Mouse (Mus musculus) liver, adult (tissue): ENCODE measurements around the gene Krt222.

Experiments
- GATA4 ChIP-seq: IDR thresholded peaks from 2 replicates; pipeline ENCODE4 v1.6.1; 2014; ENCODE audit warnings: mild to moderate bottlenecking, low read length; ENCODE audit not compliant: insufficient replicate concordance

Krt222 gene

DNA sequence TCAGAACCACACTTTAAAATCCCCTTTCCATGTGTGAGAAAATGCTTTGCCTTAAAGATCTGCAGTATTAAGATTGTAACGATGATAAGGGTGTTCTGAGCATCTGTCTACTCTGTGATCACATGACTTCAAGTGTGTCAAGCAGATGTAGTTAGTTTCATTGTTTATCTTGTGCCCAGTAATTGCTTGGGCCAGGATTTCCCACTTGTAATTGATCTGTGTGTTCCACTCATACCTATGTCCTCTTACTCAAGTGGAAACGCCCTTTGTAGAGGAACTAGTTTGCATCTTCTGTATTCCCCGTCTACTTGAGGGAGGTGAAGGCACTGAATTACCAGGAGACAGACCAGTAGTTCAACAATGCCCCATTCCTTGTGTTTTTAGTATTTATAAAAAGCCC is 6.8 kb upstream of the Krt222 start:
- TF ChIP-seq GATA4, result no peak

DNA sequence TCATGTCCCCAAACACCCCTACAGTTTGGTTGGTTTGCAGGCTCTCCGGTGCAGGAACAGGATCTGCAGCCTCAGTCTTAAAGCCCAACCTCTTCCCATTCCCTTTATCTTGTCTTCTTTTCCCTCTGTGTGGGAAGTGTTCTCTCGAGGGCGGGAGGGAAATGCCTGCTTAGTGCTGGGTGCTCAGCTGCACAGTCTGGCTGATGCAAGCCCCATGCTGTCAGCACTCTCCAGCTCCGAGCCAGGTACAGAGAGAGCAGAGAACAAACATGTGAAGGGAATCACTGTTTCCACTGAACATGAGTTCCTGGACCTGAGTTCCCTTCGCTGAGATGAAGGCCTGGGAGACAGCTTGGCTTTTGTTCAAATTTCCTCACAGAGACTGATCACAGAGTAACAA is 6.4 kb upstream of the Krt222 start:
- no peak for TF ChIP-seq GATA4

- no peak for TF ChIP-seq GATA4
These were observed 5.2 kb upstream of the Krt222 start for GRCm38 (mm10) chr11:99249115-99249514.

- no peak for TF ChIP-seq GATA4
These were observed 4.0 kb upstream of the Krt222 start for GRCm38 (mm10) chr11:99247916-99248315.

- TF ChIP-seq GATA4, result no peak
These were observed 575 bp downstream of the Krt222 start for GRCm38 (mm10) chr11:99243200-99243819.

- no peak for TF ChIP-seq GATA4
These were observed 1.8 kb downstream of the Krt222 start for GRCm38 (mm10) chr11:99242056-99242455.

GRCm38 (mm10) chr11:99238468-99238867 is 5.4 kb downstream of the Krt222 start:
- no peak for TF ChIP-seq GATA4

DNA sequence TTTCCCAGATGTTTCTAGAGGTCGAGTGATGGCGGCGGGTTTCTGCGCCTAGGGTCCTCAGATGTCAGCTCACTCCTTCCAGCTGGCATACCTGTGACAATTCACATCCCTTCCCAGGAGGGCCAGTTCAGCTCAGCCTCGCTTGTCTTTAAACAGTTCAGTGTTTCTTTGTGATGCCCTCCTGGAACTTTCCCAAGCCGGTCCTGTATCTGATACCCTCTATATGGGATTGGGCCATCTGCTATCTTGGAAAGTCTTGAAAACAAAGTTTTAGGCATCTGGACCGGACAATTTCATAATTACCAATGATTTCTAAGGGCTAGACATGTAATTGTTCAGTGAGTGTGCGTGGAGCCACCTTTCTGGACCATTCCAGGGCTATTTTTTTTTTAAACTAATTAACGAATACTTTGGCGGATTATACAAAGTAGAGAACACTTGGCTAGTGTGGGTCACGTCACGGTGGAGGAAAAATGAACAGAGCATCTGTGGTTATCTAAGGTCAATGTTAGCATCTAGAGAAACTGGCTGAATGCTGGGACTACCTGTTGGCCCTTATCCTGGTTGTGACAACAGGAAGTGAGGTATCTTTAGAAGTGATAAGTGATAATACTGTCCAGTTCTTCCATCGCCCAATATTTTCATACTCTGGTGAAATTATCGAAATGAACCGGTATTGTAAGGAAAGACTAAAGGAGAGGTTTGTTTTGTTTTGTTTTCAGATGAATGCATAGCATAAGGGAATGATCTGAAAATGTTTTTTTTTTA is 12.7 kb downstream of the Krt222 start:
- no peak for TF ChIP-seq GATA4

DNA sequence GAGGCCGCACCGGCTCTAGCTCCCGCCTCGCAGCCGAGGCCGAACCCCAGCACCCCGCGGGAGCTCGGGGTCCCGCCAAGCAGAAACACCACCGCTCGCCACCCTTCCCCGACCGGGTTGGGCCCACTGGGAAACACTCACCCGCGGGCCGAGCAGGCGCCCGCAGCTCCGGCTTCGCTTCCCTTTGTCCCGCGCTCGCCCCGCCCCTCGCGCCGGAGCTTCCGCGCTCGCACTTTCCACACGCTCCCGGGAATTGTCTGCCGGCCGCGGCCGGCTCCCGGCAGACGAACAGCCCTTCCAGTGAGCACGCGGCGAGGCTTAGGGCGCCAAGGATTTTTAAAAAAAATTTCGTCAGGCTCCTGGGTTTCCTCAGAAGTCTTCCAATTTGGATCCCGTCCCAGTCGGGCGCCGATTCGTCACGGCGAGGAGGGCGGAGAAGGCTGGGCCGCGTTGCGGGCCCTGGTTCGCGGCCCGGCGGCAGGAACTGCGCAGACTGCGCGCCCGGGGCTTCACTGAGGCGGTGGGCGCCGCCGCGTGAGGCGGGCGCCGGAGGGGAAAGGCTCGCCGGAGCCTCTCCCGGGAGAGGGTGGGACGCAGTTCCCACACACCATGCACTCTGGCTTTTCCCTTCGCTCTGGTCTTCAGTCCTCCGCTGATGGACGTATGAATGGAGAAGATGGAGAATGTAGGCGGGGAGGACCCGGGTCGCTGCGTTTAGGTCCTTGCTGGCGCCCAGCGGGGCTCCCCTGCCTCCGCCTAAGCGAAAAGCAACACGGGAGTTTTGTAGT is 13.4 kb downstream of the Krt222 start, which contains the start of gene Smarce1:
Gene Smarce1, minus strand, starts transcription at position 757 of the 788 bp plus-strand sequence.
- no peak for TF ChIP-seq GATA4

- TF ChIP-seq GATA4, result no peak
These were observed 14.1 kb downstream of the Krt222 start for GRCm38 (mm10) chr11:99229641-99230260.

DNA sequence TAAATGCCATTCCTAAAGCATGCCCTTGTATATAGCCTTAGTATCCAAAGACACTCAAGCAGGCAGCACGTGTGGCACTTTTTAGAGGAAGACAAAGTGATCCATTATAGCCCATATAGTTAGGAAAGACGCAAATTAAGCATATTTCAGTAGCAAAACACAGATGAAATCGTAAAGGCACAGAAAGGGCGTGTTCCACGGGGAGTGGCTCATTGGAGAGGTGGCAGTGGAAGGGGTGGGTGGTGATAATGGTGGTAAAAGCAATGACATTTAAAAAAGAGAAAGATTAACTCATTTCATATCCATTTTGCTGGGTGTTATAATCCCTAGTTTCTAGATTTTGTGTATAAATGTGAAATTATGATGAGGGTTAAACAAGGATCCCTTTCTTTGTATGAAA is 17.6 kb downstream of the Krt222 start:
- no peak for TF ChIP-seq GATA4

GRCm38 (mm10) chr11:99223310-99223709 is 20.6 kb downstream of the Krt222 start:
- peak; percentile 56; the same call in 1 of the 2 replicates for TF ChIP-seq GATA4

- no peak for TF ChIP-seq GATA4
These were observed 22.1 kb downstream of the Krt222 start for GRCm38 (mm10) chr11:99221811-99222210.

DNA sequence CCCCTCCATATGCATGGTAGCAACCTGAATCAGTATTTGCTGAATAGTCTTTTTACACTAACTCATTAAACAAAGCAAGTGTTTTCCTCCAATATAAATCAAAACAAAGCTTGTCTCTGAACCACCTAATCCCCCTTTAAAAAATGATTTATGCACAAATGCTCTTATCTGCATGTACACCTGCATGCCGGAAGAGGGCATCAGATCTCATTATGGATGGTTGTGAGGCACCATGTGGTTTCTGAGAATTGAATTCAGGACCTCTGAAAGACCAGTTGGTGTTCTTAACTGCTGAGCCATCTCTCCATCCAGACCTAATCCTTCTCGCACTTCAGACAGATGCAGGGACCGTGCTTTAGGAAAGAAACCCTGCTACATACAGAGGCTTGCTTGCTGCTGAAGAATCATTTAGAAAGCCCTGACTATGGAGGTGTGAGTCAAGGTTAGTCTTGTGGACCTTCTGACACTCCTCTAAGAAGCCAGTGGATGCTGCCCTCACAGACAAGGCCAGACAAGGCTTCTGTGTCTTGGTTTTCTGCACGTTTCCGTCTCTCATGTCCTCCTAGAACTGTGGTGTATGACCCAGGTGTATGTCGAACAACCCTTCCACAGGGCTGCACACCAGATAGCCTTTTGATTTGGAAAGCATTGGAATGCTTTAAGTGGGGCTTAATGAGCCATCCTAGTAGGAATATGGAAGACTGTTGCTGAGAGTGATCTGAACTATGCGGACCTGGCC is 26.5 kb downstream of the Krt222 start:
- TF ChIP-seq GATA4, result no peak

GRCm38 (mm10) chr11:99216181-99216580 is 27.7 kb downstream of the Krt222 start:
- no peak for TF ChIP-seq GATA4
